Comparison of ENCODE assay signal across 51 mouse cellular contexts in genomic region chr1:92585479-92585878, GRCm38 (mm10). TPM values are rescaled to one million over a fixed set of nuclear protein-coding genes. Genes with fewer than 3 reads are reported as not detected.
"Had no signal": no experiment of that assay in that cellular context is flagged by ENCODE, and none has a peak within 500 bp of the region (broad histone marks: within the 10 kb centered on the region; RNA-seq: fewer than 3 reads in every experiment).

Gene Olfr1412 (plus strand): TSS chr1:92585779.

- H3K9me3 ChIP-seq: heart, embryonic 10.5 days; heart, embryonic 12.5 days; heart, embryonic 15.5 days; hindbrain, embryonic 10.5 days; hindbrain, embryonic 12.5 days; hindbrain, embryonic 13.5 days; intestine, embryonic 15.5 days; kidney, embryonic 15.5 days had no signal

- H3K27ac ChIP-seq: heart, embryonic 10.5 days; heart, embryonic 13.5 days; heart, embryonic 15.5 days; hindbrain, embryonic 10.5 days; hindbrain, embryonic 12.5 days; hindbrain, embryonic 13.5 days; hindbrain, embryonic 14.5 days; hindbrain, embryonic 15.5 days; hindbrain, postnatal 0 days; intestine, embryonic 15.5 days; kidney, embryonic 15.5 days; kidney, postnatal 0 days; layer of hippocampus, adult 2 months had no signal

- DNase-seq: heart, postnatal 10 days; heart, postnatal 14 days; heart, postnatal 36 days; heart, postnatal 4 days; kidney, adult 11 months; kidney, adult 18-20 months; kidney, adult 2 months; kidney, adult 8-10 months; kidney, adult 9 months; kidney, postnatal 10 days; kidney, postnatal 14 days; kidney, postnatal 25 days; kidney, postnatal 36 days; kidney, postnatal 4 days; layer of hippocampus, adult 9-11 months; layer of hippocampus, postnatal 36 days had no signal

- H3K4me2 ChIP-seq: heart, embryonic 11.5 days; heart, embryonic 12.5 days; heart, embryonic 13.5 days; heart, embryonic 15.5 days; hindbrain, embryonic 12.5 days; hindbrain, embryonic 13.5 days; hindbrain, embryonic 14.5 days; hindbrain, embryonic 15.5 days; intestine, embryonic 15.5 days; kidney, embryonic 15.5 days had no signal

- H3K4me3 ChIP-seq: heart, embryonic 10.5 days; heart, embryonic 12.5 days; heart, embryonic 13.5 days; heart, embryonic 15.5 days; hindbrain, embryonic 10.5 days; hindbrain, embryonic 12.5 days; hindbrain, embryonic 13.5 days; hindbrain, embryonic 15.5 days; intestine, embryonic 15.5 days; kidney, embryonic 15.5 days; layer of hippocampus, adult 2 months had no signal

- H3K4me1 ChIP-seq: heart, embryonic 10.5 days; heart, embryonic 12.5 days; heart, embryonic 13.5 days; heart, embryonic 15.5 days; hindbrain, embryonic 10.5 days; hindbrain, embryonic 12.5 days; hindbrain, embryonic 13.5 days; hindbrain, embryonic 15.5 days; intestine, embryonic 15.5 days; kidney, embryonic 15.5 days had no signal

- H3K27me3 ChIP-seq: heart, embryonic 12.5 days; heart, embryonic 13.5 days; heart, embryonic 15.5 days; hindbrain, embryonic 12.5 days; hindbrain, embryonic 13.5 days; hindbrain, embryonic 15.5 days; intestine, embryonic 15.5 days; kidney, embryonic 15.5 days had no signal

- H3K36me3 ChIP-seq: heart, embryonic 10.5 days; heart, embryonic 12.5 days; heart, embryonic 13.5 days; heart, embryonic 15.5 days; hindbrain, embryonic 10.5 days; hindbrain, embryonic 12.5 days; hindbrain, embryonic 13.5 days; hindbrain, embryonic 15.5 days; intestine, embryonic 15.5 days; kidney, embryonic 15.5 days had no signal

- H3K9ac ChIP-seq: heart, embryonic 12.5 days; heart, embryonic 13.5 days; heart, embryonic 15.5 days; hindbrain, embryonic 12.5 days; hindbrain, embryonic 13.5 days; hindbrain, embryonic 14.5 days; hindbrain, embryonic 15.5 days; intestine, embryonic 15.5 days; kidney, embryonic 15.5 days had no signal

- ATAC-seq: hindbrain, embryonic 16.5 days; hindbrain, postnatal 0 days; inflammation-experienced regulatory T-cells, adult 6 months; intestine, embryonic 15.5 days; intestine, embryonic 16.5 days; intestine, postnatal 0 days had no signal

RNA-seq across cellular contexts. Expression of gene Olfr1412, which starts in this region (rescaled TPM):
- total RNA-seq: heart, postnatal 10 days; heart, postnatal 14 days; heart, postnatal 25 days; heart, postnatal 36 days; heart, postnatal 4 days; hematopoietic stem cell, adult 5-6 weeks; hindbrain, postnatal 0 days; layer of hippocampus, adult 18-20 months; layer of hippocampus, adult 2 months; layer of hippocampus, adult 8-10 months; layer of hippocampus, postnatal 10 days; layer of hippocampus, postnatal 14 days; layer of hippocampus, postnatal 25 days; layer of hippocampus, postnatal 36 days; left cerebral cortex, adult 18-20 months had no signal
- polyA plus RNA-seq: heart, embryonic 10.5 days; heart, embryonic 11.5 days; heart, embryonic 12.5 days; heart, embryonic 13.5 days; heart, embryonic 14.5 days; heart, embryonic 15.5 days; heart, embryonic 16.5 days; heart, postnatal 0 days; hindbrain, embryonic 10.5 days; hindbrain, embryonic 11.5 days; hindbrain, embryonic 12.5 days; hindbrain, embryonic 13.5 days; hindbrain, embryonic 14.5 days; hindbrain, embryonic 15.5 days; hindbrain, embryonic 16.5 days; hindbrain, postnatal 0 days; inflammation-experienced regulatory T-cells, adult 6 months; intestine, embryonic 14.5 days; intestine, embryonic 15.5 days; intestine, embryonic 16.5 days; intestine, postnatal 0 days; kidney, adult 2 months; kidney, embryonic 14.5 days; kidney, embryonic 15.5 days; kidney, embryonic 16.5 days; kidney, postnatal 0 days; large intestine, adult 2 months had no signal
